Mouse (Mus musculus) thymus, postnatal 25 days (tissue): ENCODE data around the gene Lrfn2.

ENCODE experiments used
- DNase-seq: peaks from one replicate; pipeline ENCODE4 v3.0.0; 2022

The Lrfn2 gene

DNA sequence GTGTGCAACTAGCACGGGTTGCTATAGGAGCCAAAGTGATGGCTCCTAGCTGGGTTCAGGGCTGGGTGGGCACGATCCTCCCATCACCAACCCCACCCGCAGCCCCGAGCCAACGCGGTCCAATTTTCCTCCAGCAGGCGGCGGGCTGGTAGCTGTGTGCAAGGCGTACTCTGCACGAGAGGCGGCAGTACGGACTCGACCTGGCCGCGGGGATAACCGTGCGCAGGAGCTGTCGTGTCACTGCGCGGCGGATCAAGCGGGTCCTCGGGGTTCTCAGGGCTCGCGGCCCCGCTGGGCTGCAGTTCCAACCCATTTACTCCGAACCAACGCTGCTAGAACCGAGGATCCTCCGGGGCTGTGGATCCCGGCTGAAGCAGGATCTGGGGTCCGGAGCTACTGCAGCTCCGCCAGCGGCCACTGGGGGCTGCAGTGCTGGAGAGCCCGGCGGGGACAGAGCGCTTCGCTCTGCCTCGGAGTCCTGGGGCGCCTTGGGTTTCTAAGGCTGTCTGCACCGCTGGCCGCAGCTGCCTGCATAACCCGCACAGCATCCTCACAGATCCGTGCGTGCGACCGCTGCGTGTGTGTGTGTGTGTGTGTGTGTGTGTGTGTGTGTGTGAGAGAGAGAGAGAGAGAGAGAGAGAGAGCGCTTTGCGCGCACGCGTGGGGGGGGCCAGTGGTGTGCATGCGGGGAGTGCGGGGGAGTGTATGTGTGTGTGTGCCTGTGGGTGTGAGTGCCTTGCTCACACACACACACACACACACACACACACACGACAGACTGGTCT, at the start of gene Lrfn2:
TSS of gene Lrfn2 (plus strand) at position 759 of the 785 bp plus-strand sequence.
- peak; percentile 70 for DNase-seq

DNA sequence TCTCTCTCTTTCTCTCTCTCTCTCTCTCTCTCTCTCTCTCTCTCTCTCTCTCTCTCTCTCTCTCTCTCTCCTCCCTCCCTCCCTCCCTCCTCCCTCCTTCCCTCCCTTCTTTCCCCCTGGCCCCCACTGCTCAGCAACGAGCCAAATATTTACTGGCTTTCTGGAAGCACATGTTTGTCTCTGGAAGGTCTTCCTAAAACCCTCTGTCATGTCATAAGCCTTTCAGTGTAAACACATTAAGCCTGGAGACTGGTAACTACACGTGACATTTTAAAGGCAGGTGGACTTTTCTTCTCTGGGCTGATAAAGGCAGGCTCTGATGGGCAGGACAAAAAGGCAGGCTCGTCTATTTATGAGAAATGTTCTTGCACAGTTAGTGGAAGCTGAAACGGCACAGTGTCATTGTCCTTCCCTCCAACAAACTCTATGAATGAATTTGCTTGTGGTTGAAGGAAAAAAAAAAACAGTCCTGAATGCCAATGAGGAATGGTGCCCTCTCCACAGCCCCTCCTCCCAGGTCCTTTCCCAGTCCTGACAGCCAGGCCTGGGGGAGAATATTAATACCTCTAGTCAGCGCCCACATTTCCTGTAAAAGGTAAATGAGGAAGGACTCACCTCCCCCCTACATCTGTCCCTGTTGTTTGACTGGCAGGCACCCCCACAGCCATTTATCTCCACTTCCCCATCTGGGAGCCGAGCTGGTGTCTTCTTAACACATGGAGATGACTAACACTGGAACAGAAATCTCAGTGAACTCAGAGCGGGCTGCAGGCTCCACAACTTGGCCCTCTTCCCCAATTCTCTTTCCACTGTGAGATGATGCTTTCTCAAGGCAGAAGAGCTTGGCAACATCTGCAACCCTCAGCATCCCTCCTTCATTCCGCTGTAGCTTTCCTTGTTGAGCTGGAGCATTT, 44.5 kb upstream of the Lrfn2 start:
- DNase-seq: no peak

DNA sequence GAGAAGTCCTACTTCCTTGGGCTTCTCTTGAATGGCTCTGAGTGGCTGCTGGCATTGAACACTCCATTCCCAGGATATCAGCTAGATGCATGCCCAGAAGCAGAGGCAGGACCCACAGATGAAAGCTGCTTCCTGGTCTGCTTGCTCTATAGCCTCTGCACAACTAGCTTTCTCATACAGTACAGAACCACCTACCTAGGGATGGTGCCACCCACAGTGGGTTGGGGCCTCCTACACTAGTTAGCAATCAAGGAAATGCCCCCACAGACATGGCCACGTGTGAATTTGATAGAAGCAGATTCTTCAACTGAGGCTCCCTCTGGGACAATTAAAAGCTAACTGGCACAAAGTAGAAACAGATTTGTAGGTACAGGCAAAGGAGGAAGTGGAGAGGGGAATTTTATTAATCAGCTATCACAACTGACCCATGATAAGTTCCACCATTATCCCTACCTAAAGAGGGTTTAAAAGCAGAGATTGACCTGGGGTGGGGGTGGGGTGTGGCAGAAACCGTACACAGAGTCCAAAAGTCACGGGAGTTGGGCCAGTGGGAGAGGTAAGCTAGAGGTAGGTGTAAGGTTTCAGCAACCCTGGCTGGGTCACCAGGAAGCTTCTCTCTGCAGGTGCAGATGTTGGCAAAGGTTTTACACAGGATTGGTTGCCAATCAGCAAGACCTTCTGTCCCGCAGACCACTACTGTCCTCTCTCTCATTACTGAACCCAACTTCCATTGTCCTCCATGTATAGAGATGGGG, 26.7 kb upstream of the Lrfn2 start:
- DNase-seq: no peak

DNA sequence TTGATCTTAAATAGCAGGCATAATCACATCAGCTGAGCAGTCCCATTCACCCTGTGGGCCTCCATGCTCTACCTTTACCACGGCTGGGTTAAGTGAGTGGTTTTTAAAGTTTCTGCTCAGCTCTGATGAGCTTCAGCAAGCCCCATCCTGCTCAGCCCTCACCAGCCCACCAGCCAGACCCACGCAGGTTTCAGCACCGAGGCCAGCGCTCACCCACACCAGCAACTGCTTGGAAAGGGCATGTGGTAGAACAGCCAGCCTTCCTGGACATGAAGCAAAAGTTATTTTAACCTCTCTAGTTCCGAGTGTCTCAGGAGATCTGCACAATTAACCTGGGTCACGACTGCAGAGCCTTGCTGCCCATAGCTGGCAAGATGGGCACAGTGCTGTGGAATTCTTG, 18.7 kb upstream of the Lrfn2 start:
- DNase-seq: no peak

DNA sequence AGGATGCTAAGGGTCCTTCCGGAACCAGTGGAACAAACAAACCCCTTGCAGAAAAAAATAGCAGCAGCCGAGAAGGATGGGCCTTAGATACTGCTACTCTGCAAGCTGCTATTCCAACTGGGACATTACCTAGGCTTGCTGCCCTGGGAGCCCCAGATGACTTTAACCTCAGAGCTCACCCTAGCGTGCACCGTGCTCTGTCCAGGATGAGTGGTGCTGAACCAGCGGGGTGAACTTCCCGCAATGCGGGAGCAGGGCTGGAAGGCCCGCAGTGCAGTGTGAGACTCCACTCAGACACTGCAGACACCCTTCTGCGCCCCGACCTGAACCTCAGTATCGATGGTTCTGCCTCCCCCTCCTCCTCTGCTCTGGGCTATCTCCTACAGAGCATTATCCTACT, 14.8 kb upstream of the Lrfn2 start:
- no peak for DNase-seq

DNA sequence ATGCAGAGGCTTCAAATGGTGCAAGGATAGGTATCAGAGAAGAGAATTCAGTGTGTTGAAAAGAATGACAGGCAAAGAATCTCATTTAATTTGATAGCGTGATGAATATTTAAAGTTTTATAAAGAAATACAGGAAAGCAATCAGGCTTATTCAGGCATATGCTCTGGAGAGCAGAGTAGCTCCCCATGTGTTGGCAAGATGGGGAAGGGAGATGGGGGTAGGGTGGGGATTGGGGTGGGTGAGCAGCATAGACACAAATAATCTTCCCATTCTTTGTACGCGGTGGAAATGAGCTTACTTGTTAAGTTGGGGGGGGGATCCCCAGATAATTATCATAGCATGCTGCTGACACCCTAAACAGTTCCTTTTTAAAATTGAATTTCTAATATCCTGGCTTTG, 13.7 kb upstream of the Lrfn2 start:
- no peak for DNase-seq

DNA sequence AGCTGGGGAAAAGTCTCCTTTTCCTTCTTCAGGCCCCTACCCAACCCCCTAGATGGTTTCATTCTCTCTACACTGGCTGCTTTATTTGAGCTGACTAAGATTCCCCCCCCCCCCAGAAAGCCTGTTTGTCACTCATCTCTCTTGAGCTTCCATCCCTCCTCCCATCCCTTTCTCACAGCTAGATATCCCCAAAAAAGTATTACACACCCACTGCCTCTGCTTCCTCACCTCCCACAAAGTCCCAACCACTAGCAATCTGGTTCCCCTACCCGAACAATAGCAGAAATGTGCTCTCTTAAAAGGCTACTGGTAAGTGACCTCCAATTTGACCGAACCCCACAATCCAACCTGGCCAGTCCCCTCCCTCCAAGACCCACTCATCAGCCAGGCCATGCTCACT, 9.3 kb upstream of the Lrfn2 start:
- no peak for DNase-seq

DNA sequence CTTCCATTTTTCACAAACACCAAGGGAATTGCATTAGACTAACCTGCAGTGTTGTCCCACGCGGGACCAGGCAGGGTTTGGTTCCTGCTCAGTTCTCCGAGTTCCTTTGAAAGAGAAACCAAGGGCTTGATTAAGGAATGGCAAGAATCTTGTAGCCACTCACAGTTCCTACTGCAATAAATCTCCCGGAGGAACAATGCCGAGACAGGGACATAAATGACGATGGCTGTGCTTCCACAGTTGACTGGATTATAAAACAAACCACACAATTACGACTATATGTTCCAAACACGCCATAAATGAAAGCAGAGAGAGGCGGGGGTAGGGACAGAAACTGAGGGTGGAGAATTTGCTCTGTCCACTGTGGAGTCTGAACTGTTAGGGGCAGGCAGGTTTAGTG, 6.8 kb upstream of the Lrfn2 start:
- no peak for DNase-seq

DNA sequence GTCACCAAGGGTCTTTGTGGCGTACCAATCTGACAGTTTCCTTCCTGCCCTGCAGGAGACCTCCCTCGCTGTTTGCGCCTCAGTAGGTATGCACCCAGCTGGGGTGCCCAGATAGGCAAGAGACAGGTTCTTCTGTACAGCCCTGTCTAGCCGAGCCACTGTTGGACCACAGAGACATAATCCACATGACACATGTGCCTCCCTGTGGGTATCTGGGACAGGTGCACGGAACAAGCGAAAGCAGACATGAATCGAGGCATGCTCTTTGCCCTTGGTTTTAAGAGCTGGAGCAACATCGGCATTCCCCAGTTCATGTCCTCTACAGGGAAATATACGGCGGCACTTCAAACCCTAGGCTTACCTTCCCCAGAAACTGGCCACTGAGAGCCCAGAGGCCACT, 1.2 kb upstream of the Lrfn2 start:
- no peak for DNase-seq

DNA sequence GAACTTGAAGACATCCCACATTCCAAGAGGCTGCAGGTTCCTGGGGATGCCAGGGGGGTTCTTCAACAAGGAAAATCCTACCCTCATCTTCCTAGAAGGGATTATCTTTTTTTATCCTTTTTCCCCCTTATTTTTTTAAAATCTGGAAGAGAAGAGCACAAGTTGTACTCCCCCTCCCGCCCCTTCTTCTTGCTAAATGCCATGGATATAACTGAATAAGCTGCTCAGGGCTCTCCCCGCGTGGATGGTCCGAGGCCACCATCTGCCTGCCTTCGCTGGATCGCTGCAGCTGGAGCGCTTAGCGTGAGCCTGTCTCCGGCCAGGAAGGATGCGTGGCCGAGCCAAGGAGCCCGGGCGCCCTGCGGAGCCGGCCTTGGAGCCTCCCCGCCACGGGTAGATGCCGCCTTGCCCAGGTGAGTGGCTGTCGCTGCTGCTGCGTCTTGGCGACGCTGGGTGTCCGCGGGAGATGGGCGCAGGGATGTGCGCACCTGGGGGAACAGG, 277 bp downstream of the Lrfn2 start:
- DNase-seq: no peak

DNA sequence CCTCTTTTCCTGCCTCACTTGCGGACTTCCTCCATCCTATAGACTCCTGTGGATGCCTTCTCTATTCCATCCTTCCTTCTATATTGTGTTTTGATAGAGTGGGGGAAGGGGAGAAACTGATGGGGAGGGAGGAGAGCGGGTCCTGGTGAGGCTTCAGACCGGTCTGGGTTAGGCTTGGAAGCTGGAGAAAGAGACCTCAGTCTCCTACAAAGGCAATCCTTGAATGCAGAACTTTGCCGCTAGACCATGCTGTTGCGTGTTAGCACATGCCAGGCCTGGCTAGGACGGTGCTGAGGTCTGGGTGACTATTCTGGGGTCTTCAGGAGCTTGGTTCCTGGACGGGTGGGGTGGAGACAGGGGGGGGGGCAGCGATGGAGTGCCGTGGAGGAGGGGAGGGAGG, 737 bp downstream of the Lrfn2 start:
- no peak for DNase-seq

DNA sequence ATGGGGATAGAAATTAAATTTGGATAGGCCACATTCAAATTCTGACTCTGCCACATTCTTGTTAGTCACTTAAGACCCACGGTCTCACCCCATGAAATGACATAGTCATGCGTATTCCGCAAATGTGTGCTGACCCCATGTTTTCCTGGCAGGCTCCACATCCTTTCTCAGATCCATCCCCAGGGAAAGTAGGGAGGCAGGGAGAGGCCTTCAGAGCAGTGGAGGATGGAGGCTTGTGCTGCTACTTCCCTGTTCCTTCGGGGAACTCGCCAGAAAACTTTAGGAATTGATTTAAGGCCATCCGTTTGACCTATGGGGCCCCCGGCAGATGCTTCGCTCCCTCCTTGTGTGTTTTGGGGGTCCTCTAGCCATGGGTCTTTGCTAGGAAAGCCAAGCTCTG, 3.0 kb downstream of the Lrfn2 start:
- no peak for DNase-seq

DNA sequence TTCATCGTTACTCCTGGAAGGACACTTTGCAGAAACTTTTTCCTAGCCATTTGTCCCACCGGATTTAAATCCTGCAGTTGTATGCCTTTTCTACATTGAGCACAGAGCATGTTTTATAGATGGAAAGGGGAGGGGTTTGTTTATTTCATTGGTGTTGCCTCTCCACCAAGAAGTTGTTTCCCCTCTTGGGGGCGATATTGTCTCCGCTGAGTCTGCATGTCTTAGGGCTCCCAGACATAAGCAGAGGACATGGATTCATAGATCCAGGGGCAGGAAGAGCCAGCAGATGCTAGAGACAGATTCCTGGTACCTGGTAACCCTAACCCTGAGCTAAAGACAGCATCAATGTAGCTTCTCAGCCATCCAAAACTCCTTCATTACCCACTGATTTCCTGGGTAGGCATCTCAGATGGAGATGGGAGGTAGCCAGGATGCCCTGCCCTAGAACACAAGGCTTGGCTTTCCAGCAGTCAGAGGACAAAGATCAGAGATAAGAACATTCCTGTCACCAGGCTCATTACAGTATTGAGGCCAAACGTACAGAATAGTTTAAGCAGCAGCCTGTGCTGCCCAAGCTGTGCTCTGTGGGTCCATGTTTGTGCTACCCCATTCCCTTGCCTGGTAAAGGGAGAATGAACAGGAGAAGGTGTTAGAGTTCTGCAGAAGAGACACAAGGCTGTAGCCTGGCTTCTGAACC, 4.4 kb downstream of the Lrfn2 start:
- DNase-seq: no peak

DNA sequence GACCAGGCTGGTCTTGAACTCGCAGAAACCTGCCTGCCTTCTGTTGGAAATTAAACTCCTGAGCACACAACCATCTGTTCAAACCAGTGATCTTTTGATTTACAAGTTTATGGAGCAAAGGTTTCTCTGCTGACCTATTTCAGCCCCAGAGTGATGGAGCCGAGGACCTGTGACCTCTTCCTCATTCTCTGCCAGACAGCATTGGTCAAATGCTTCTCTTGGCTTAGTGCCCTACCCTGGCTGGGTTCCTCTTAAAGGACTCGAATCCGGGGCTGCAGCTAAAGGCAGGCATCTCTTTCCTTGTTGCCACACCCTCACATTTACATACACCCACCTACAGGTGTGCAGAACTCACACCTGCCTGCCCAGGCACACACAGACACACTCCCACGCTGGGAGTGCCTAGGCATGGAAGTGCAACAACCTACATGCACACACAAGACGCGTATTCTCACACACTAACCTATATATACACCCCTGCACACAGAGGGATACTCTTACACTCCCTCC, 6.6 kb downstream of the Lrfn2 start:
- DNase-seq: no peak

DNA sequence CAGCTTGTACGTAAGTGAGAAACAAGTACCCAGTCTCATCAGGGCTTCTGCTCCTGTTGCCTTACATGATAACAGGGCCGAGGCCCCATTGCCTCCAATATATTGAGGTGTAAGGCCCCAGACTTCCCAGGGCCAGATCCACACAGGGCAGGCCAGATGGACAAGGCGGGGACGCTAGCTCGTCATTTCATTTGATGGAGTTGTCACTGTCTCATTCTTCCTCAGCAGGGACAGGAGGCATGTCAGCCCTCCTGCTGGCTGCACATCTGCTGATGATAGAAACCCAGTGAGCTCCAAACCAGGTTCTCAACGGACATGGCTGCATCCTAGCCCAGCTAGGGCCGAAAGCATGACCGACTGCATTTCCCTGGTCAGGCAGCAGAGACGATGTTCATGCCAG, 14.1 kb downstream of the Lrfn2 start:
- no peak for DNase-seq

DNA sequence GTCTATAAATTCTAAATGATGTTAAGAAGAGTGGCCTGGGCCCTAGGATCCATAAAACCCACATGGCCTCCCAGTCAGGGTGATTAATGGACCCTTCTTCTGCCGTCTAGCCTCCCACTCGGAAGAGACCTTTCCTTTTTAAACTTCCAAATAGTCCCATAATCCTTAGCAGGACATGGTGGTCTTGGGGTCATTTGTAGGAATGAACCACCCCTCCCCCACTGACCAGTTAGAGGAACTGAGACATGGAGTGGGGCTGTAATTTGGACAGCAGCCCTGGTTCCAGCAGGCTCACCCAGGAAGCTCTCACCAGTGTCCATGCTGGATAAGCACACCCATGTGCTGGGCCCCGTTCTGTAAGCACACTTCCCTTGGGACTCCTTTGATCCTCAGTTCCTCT, 14.6 kb downstream of the Lrfn2 start:
- DNase-seq: no peak

DNA sequence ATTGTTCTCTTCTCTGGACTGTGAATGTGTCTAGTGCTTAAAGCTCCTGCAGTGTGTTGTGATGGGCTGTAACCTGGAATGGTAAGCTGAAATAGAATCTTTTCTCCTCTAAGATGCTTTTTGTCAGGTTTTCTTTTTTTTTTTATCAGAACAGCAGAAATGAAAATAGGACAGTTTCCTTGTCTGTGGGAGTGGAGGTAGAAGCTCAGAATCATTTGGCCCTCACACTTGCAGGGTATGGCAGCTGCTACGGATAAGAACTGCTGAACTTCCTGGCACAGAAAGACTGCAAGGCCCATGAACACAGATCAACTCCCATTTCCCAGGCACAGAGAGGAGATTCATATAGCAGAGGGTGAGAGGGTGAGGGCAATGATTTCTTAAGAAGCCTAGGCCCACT, 19.1 kb downstream of the Lrfn2 start:
- DNase-seq: no peak

DNA sequence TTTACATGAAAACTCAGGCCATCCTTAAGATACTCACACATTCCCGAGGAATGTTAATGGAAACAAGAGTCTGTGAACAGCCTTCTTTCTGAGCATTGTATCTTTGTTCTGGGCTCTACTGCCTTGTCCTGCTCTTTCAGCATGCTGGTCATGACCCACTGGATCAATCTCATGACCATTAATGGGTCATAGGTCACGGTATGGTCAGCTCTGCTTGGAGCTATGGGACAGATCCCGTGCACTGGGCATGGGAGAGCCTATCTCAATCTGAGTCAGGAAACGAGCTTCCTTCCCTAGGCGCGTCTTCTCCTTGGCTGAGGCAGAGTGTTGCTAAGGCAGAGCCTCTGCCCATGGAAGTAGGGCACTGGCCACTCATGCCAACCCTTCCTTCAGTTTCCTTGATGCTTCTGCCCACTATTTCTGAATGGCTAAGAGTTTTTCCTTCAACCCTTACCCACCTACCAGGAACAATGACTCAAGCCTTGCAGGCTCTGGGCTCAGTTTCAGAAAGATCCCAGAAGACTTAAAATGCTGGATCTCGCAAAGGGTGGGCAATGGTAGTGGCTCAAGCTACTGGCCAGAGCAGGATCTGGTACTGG, 24.0 kb downstream of the Lrfn2 start:
- no peak for DNase-seq

DNA sequence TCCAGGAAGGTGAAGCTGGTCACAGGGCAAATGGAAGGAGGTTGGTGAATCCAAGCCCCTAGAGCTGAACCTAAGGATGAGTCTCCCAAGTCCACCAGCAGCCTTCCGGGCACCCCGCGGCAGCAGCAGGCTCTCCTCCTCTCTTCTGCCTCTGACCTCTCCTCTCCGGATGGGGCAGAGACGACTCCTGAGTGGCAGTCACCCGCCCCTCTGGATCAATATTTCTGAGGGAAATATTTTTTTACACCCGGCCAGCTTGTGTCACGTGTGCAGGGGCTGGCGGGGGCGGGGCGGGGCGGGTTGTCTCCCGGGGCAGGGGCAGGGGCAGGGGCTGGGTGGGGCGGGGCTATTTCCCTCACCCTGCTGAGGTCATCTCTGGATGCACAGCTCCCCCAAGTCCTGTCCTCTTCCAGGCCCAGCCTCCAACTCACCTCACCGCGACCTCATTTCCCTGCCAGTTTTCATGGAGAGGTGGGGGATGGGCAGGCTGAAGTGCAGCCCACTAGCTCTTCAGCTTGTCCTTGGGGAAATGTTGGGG, 28.1 kb downstream of the Lrfn2 start:
- no peak for DNase-seq

DNA sequence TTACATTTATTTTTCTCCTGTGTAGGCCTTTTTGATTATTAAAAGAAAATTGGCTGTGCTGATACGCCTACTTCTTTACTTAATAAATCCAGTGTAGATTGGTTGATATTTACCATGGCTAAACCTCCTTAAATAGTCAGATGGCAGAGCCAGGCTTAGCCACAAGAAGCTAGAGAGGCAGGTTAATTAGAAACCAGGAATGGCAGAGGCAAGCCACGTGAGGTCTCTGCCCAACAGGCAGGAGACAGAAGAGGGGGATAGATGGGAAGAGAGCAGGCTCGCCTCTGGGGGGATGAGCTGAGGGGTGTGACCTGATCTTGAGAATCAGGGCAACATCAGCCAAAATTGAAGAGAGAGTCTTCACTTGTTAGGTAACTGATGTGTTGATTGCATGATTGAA, 30.5 kb downstream of the Lrfn2 start:
- no peak for DNase-seq

DNA sequence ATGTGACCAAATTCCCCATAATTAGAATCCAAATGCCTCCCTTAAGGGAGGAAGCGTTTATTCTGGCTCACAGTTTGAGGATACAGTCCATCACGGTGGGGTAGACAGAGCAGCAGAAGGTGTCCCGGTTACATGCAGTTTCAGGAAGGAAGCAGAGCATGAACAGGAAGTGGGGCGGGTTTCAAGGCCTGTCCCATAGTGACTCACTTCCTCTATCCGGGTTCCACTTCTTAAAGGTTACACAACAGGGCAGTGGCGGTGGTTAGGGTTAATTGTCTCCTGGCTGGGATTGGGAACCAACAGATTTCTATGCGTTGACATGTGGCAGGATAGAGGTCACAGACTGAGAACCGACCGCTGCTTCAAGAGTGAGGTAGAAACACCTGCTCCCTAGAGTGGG, 31.6 kb downstream of the Lrfn2 start:
- no peak for DNase-seq

DNA sequence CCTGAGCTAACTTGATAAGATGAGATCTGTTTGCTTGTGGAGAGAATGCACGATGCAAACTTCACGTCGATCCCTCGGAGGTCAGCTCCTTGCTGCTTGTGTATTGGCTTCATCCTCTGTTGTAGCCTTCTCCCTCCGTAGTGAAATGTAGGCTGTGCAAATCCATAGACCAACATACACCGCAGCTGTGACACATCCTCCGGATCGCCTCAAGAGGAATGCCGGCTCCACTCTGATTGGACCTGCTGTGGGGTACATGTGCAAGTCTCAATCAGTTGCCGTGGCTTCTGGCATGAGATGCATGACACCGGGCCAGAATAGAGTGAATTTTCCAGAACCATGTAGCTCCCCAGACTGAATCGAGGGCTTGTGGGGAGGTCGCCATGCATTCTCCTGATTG, 36.1 kb downstream of the Lrfn2 start:
- DNase-seq: no peak
